ENCODE assay signal across 8 mouse cellular contexts in the genomic region with DNA sequence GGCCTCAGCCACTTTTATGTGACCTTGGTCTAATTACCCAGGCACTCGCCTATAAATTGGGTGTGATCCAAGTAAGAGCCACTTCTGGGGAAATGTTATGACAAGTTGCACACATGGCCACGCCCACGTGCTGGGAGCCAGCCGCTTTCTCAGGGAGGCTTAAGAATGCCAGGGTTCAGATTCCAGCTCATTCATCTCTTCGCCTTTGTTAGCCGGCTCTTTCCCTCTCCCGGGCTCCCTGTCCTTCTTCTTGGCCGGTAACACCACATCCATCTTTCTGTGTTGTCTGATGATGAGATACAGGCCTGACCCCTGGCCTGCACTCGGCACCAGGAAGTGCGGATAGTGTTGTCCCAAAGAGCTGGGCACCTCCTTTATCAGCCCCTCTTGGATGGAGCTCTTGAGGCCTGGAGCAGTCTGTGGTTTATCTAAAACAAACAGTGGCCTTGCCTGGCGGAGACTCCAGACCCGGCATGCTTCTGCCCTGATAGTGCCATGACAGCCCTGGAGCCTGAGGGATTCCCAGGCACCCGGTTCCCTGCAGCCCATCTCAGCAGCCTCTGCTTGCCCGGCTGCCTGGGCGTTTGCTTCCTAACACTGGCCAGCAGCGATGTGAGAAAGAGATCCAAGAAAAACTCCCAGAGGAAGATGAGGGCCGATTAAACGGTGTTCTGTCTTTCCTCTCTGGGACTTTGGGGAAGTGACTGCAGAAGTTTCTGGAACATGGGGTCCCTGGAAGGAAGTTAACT.
DNase-seq lines count a peak whose midpoint lies in the region; TF ChIP-seq lines count a peak whose summit lies in the region.

No protein-coding gene starts in this region.

- no peak for TF ChIP-seq POLR2A in liver, adult 2 months (IDR thresholded peaks at IDR 0.05; ENCODE audit: extremely low read depth, insufficient read depth, low read length)
- no peak for TF ChIP-seq POLR2A in myocyte (IDR thresholded peaks at IDR 0.05; ENCODE audit: insufficient read length, low read depth)

- H3K27me3 ChIP-seq in liver, adult 2 months (ENCODE audit: control insufficient read depth, insufficient read depth, low read length) = no peaks in the 10 kb centered on the region
- H3K27me3 ChIP-seq in myocyte (ENCODE audit: control insufficient read depth, insufficient read depth, insufficient read length) = no peaks in the 10 kb centered on the region

- peak overlapping the region; percentile 74 for H3K4me2 ChIP-seq in myocyte (ENCODE audit: low read depth)

- peak overlapping the region; percentile 17 for H3K27ac ChIP-seq in liver, adult 2 months (replicated peaks; ENCODE audit: insufficient read depth, low read depth, low read length)

- WGBS in liver, adult 2 months = 28% methylated on average over 18 of the region's 18 CpGs

- H3K79me2 ChIP-seq in liver, adult 2 months (ENCODE audit: control insufficient read depth, insufficient read depth, low read length) = no peaks in the 10 kb centered on the region
- H3K79me2 ChIP-seq in myocyte (ENCODE audit: control insufficient read depth, insufficient read depth) = no peaks in the 10 kb centered on the region

- no peak overlapping the region for H3K4me3 ChIP-seq in liver, adult 2 months (ENCODE audit: insufficient read depth, low read depth, low read length)
- H3K4me3 ChIP-seq in myocyte = peak overlapping the region; percentile 5

- H3K4me1 ChIP-seq in liver, adult 2 months (ENCODE audit: control insufficient read depth, insufficient read depth, low read length) = peaks cover 23% of the 10 kb centered on the region

- TF ChIP-seq CTCF in liver, adult 2 months (IDR thresholded peaks at IDR 0.05; ENCODE audit: low read depth, low read length) = no peak

- no peak overlapping the region for H3ac ChIP-seq in myocyte (ENCODE audit: control insufficient read depth, insufficient read length)

- peaks cover 28% of the 10 kb centered on the region for H3K36me3 ChIP-seq in liver, adult 2 months (ENCODE audit: control insufficient read depth, insufficient read depth, low read length)
- peaks cover 4% of the 10 kb centered on the region for H3K36me3 ChIP-seq in myocyte (ENCODE audit: control insufficient read depth, insufficient read depth)

- intact Hi-C loops in gastrocnemius, postnatal 14 days (cut with DNase I; ENCODE audit: low total_unique reads) = no loop called here

- H3K9ac ChIP-seq in liver, adult 2 months (ENCODE audit: low read depth, low read length) = no peak overlapping the region

- peak; percentile 77 for DNase-seq in ZHBTc4 (ENCODE audit: low read depth, low spot score)
- peak; percentile 96 for DNase-seq in embryo, embryonic 10 days (ENCODE audit: low spot score)
- DNase-seq in gastrocnemius, postnatal 14 days = peak; percentile 72
- DNase-seq in hindlimb bud, embryonic 11.5 days (ENCODE audit: extremely low spot score, low read depth, low spot score) = peak; percentile 68
- peak; percentile 67 for DNase-seq in liver, adult 2 months (ENCODE audit: extremely low read depth, low read depth, low spot score)
- DNase-seq in urinary bladder, postnatal 25 days (ENCODE audit: low spot score) = peak; percentile 60
- no peak for DNase-seq in layer of hippocampus, postnatal 14 days (ENCODE audit: low spot score in 2 of 2)

TF ChIP-seq in myocyte, 11 proteins besides CTCF, POLR2A, EP300 and RAD21:
- TF ChIP-seq TCF3 (IDR thresholded peaks at IDR 0.05; ENCODE audit: insufficient read length, low read depth) (no peak), MYOD1 (IDR thresholded peaks at IDR 0.05; ENCODE audit: control insufficient read depth in 1 of 3, insufficient read length in 2 of 3, low read depth in 2 of 3) (peak in 1 of 3 experiments; percentile 16), USF1 (IDR thresholded peaks at IDR 0.05; ENCODE audit: low read depth) (peak; percentile 50), MAX (IDR thresholded peaks at IDR 0.05; ENCODE audit: low read depth) (peak; percentile 40), TCF12 (IDR thresholded peaks at IDR 0.05; ENCODE audit: insufficient read depth, poor library complexity, severe bottlenecking) (no peak), CEBPB (IDR thresholded peaks at IDR 0.05; ENCODE audit: insufficient read depth, poor library complexity, severe bottlenecking) (0 out of 2 replicates have a peak, but pooled peaks have one; percentile 5), E2F4 (IDR thresholded peaks at IDR 0.05; ENCODE audit: insufficient read depth) (no peak)

Comparison
In these comparisons a context has a peak if more than half of its experiments do, and no peak if none do; other contexts are left out.
1. DNase-seq: peak in ZHBTc4 (single experiment), embryo, embryonic 10 days (single experiment), gastrocnemius, postnatal 14 days (single experiment), hindlimb bud, embryonic 11.5 days (single experiment), liver, adult 2 months (single experiment) and urinary bladder, postnatal 25 days (single experiment); none in layer of hippocampus, postnatal 14 days (0 of 2).